Mouse (Mus musculus) C2C12 (cell line): Measurements from ENCODE around the gene Olfr66.

Experiments
- CTCF ChIP-seq: IDR thresholded peaks from one replicate; pipeline ENCODE4 v1.5.1; 2011; ENCODE audit not compliant: control insufficient read depth, insufficient read depth, insufficient read length
- MYOD1 ChIP-seq: IDR thresholded peaks from one replicate; pipeline ENCODE4 v1.6.1; 2011; ENCODE audit warnings: low read depth; ENCODE audit not compliant: control insufficient read depth, insufficient read length

GRCm38 (mm10) chr7:103928525-103928924 is 42.5 kb upstream of the Olfr66 start, which contains the start of gene Olfr631:
- TF ChIP-seq CTCF (no peak), MYOD1 (no peak)
